Mouse (Mus musculus) midbrain, embryonic 14.5 days (tissue): ENCODE results near the gene Eloa. TPM values are rescaled to one million over a fixed set of nuclear protein-coding genes. Genes with fewer than 3 reads are reported as not detected.
A peak's percentile ranks its signal among the peaks of the same experiment; 100 is the strongest.

Source experiments
- ATAC-seq: fragments of 200-750 bp; cut with Nextera tagmentation; 2 replicates; pipeline ENCODE4 v1.8.0; 2017; ENCODE audit warnings: moderate number of reproducible peaks, moderate library complexity; ENCODE audit not compliant: low FRiP score, low TSS enrichment
- DNase-seq: peaks from one replicate; pipeline ENCODE4 v3.0.0-alpha.2; 2015
- H3K27ac ChIP-seq: fragments of 300-500 bp; sonication (generic); replicated peaks from 2 replicates; pipeline ENCODE4 v1.5.1; 2014; ENCODE audit warnings: mild to moderate bottlenecking, low read depth, low read length, moderate library complexity
- H3K27me3 ChIP-seq: fragments of 300-500 bp; sonication (generic); 2 replicates; pipeline ENCODE4 v1.6.1; 2014; ENCODE audit warnings: low read length, control low read depth, mixed read lengths; ENCODE audit not compliant: control insufficient read depth, insufficient read depth
- H3K36me3 ChIP-seq: fragments of 300-500 bp; sonication (generic); 2 replicates; pipeline ENCODE4 v1.6.1; 2014; ENCODE audit warnings: low read length, control low read depth; ENCODE audit not compliant: control insufficient read depth, insufficient read depth
- H3K4me1 ChIP-seq: fragments of 300-500 bp; sonication (generic); 2 replicates; pipeline ENCODE4 v1.6.1; 2014; ENCODE audit warnings: mild to moderate bottlenecking, antibody characterized with exemption, low read length, control low read depth; ENCODE audit not compliant: control insufficient read depth, insufficient read depth
- H3K4me2 ChIP-seq: fragments of 300-500 bp; sonication (generic); 2 replicates; pipeline ENCODE4 v1.6.1; 2014; ENCODE audit warnings: mild to moderate bottlenecking, low read length, moderate library complexity
- H3K4me3 ChIP-seq: fragments of 300-500 bp; sonication (generic); replicated peaks from 2 replicates; pipeline ENCODE4 v1.5.1; 2014; ENCODE audit warnings: low read depth, low read length
- H3K9ac ChIP-seq: fragments of 300-500 bp; sonication (generic); replicated peaks from 2 replicates; pipeline ENCODE4 v1.6.1; 2014; ENCODE audit warnings: mild to moderate bottlenecking, low read length, moderate library complexity
- H3K9me3 ChIP-seq: fragments of 300-500 bp; sonication (generic); 2 replicates; pipeline ENCODE4 v1.6.1; 2016; ENCODE audit warnings: low read length, control low read depth, mixed read lengths; ENCODE audit not compliant: control insufficient read depth
- WGBS: fragments of 180-500 bp; shearing (Covaris S2); extraction: QIAGEN DNeasy Blood & Tissue Kit; methylation state at CpG from one replicate; pipeline ENCODE4 v1.1.7; 2014; 5-methylcytosine and 5-hydroxymethylcytosine counted together
- polyA plus RNA-seq: library from polyadenylated mRNA; unstranded; fragments of >200 nt; fragmentation: Nextera tagmentation; extraction: Ambion mirVana; gene quantifications from 2 replicates; pipeline ENCODE4 v1.2.1, GENCODE M21; 2014

Eloa gene
- polyA plus RNA-seq, 1 experiment from 2014 or later: 33.8 TPM

DNA sequence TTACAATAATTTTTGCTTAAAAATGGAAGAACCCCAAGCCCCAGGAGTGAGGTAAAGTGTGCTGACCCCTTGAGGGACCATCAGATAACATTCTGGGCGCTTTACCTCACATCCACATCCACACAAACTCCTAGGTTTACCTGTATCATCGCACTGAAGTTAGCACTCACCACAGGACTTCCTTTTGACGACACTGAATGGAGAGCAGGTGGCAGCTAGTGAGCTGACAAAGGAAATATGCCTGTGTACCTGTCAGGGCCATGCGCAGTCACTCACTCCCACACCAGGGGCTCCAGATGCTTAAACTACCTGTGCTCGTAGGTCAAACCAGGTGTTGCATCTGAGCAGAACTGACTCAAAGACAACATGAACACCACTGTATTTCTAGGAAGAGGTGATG, 23.5 kb upstream of the Eloa start:
- DNase-seq: no peak
- H3K9ac ChIP-seq: no peak overlapping the region
- no peaks in the 10 kb centered on the region for H3K27me3 ChIP-seq
- no peaks in the 10 kb centered on the region for H3K4me1 ChIP-seq
- no peak overlapping the region for H3K4me2 ChIP-seq
- no peak for ATAC-seq
- H3K4me3 ChIP-seq: no peak overlapping the region
- WGBS: 89% methylated on average over 5 of the region's 5 CpGs
- H3K27ac ChIP-seq: no peak overlapping the region
- peaks cover 56% of the 10 kb centered on the region for H3K36me3 ChIP-seq
- H3K9me3 ChIP-seq: no peaks in the 10 kb centered on the region

DNA sequence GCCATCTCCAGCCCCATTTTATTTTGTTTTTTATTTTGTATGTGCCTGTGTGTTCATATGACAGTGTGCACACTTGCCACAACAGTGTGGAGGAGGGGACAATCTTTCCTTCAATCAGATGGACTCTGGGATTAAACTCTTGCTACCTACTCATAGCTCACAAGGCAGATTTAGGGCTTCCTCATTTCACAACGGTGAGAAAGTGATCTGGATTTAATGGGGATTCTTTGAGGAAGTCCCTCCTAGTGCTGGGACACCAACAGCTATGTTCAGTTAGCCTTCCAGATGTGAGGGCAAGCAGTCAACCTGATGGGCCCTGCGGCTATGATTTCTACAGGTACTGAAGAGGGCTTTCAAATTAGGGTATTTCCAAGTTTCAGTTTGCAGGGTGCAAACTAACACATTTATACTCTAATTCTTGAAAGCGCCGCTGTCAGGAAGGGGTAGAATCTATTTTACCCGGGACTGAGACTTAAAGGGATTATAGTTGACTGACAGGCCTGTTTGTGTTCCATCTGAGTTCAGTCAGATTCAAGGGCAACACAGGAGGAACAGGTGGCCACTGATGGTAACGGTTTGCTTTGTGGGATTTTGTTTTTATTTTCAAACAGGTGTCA, 22.3 kb upstream of the Eloa start:
- no peak overlapping the region for H3K9ac ChIP-seq
- H3K27ac ChIP-seq: no peak overlapping the region
- no peaks in the 10 kb centered on the region for H3K27me3 ChIP-seq
- WGBS: 55% methylated on average over 6 of the region's 6 CpGs
- ATAC-seq: no peak
- no peak for DNase-seq
- H3K4me2 ChIP-seq: no peak overlapping the region
- H3K4me3 ChIP-seq: no peak overlapping the region
- H3K36me3 ChIP-seq: peaks cover 44% of the 10 kb centered on the region
- no peaks in the 10 kb centered on the region for H3K4me1 ChIP-seq
- H3K9me3 ChIP-seq: no peaks in the 10 kb centered on the region

GRCm38 (mm10) chr4:136035078-136035477, 13.5 kb upstream of the Eloa start:
- H3K27me3 ChIP-seq: no peaks in the 10 kb centered on the region
- H3K4me2 ChIP-seq: no peak overlapping the region
- 51% methylated on average over 4 of the region's 4 CpGs for WGBS
- H3K9ac ChIP-seq: no peak overlapping the region
- H3K9me3 ChIP-seq: no peaks in the 10 kb centered on the region
- peaks cover 3% of the 10 kb centered on the region for H3K4me1 ChIP-seq
- no peak overlapping the region for H3K27ac ChIP-seq
- DNase-seq (no peak), ATAC-seq (no peak)
- no peaks in the 10 kb centered on the region for H3K36me3 ChIP-seq
- H3K4me3 ChIP-seq: no peak overlapping the region

GRCm38 (mm10) chr4:136033231-136033630, 11.7 kb upstream of the Eloa start:
- no peaks in the 10 kb centered on the region for H3K36me3 ChIP-seq
- 83% methylated on average over 1 of the region's 1 CpGs for WGBS

DNA sequence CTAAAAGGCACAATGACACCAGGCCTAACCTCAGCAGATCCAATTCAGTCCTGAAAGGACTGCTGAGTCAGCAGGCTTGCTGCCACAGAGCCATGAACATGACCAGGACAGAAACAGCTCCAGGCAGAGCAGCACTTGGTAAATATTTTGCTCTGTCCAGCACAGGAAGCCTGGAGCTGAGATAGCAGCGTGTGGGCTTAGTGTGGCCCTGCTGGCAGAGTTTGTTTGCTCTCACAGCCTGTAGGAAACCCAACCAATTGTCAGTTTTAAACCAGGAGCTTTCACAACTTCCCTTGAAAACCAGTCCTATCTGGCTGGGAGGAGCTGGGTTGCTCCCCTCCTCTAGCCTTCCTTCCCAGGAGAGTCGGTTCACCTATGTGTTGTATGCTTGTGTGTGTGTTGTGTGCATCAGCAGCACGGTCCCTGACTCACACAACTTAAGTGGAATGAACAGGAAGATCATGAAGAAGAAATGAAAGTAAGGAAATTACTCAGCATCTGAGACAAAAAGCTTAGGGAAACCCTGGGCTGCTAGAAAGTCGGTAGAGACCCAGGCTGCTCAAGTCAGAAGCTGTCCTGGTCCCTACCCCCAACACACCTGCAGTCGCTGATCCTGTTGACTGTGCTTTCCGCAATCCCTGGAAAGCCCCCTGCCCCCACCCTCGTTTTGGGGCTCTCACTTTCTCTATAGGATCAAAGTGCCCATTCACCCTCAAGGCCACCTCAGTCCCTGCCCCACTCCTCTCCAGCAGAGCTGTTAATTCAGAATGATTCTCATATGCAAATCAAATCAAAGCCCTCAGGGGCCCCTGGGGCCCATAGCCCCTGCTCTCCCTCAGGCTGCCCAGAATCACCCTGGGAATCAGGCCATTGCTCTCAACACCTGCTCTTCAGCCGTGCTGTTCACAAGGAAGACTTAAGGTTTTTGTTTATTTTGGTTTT, 9.7 kb upstream of the Eloa start:
- Histone ChIP-seq H3K9me3 (no peaks in the 10 kb centered on the region), H3K27me3 (no peaks in the 10 kb centered on the region), H3K4me2 (no peak overlapping the region; the same call in 1 of the 2 replicates), H3K4me1 (peaks cover 3% of the 10 kb centered on the region), H3K9ac (no peak overlapping the region), H3K27ac (no peak overlapping the region), H3K4me3 (no peak overlapping the region), H3K36me3 (no peaks in the 10 kb centered on the region)
- WGBS: 7% methylated on average over 8 of the region's 8 CpGs
- ATAC-seq (no peak), DNase-seq (peak; percentile 19)

More at GRCm38 (mm10) chr4:136033231-136033630, 11.7 kb upstream of the Eloa start:
- Histone ChIP-seq H3K27ac (no peak overlapping the region), H3K9me3 (no peaks in the 10 kb centered on the region), H3K4me3 (no peak overlapping the region), H3K9ac (no peak overlapping the region), H3K4me2 (no peak overlapping the region), H3K4me1 (peaks cover 3% of the 10 kb centered on the region), H3K27me3 (no peaks in the 10 kb centered on the region)
- DNase-seq: no peak
- no peak for ATAC-seq

GRCm38 (mm10) chr4:136028689-136029088, 7.1 kb upstream of the Eloa start:
- WGBS: 91% methylated on average over 5 of the region's 5 CpGs
- no peaks in the 10 kb centered on the region for H3K27me3 ChIP-seq
- no peaks in the 10 kb centered on the region for H3K36me3 ChIP-seq
- no peak overlapping the region for H3K27ac ChIP-seq
- peaks cover 3% of the 10 kb centered on the region for H3K4me1 ChIP-seq
- no peak overlapping the region for H3K4me3 ChIP-seq
- no peak overlapping the region for H3K4me2 ChIP-seq
- no peak overlapping the region for H3K9ac ChIP-seq
- ATAC-seq (no peak), DNase-seq (no peak)
- no peaks in the 10 kb centered on the region for H3K9me3 ChIP-seq

DNA sequence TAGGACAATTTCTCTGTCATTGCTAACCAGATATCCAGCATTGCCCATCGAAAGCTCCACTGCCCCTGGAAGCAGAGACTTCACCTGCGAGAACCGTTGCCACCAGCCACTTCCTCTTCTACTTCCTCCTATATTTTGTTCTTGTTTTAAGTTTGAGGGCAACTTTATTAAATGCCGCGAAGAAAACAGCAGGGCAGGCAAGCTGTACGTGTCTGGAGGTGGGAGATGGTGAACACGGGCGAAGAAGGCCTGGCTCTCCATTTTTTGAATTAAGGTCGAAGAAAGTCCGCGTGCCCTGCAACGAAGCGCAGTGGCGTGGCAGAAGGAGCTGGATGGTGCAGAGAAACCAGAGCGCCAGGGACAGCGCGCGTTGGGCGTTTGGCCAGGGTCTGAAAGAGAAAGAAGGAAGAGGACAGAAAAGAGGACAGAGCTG, 6.6 kb upstream of the Eloa start:
- DNase-seq: no peak
- peaks cover 3% of the 10 kb centered on the region for H3K4me1 ChIP-seq
- no peaks in the 10 kb centered on the region for H3K27me3 ChIP-seq
- no peak overlapping the region for H3K27ac ChIP-seq
- WGBS: 87% methylated on average over 19 of the region's 19 CpGs
- H3K9me3 ChIP-seq: no peaks in the 10 kb centered on the region
- no peaks in the 10 kb centered on the region for H3K36me3 ChIP-seq
- H3K9ac ChIP-seq: no peak overlapping the region
- no peak overlapping the region for H3K4me3 ChIP-seq
- no peak for ATAC-seq
- no peak overlapping the region for H3K4me2 ChIP-seq

DNA sequence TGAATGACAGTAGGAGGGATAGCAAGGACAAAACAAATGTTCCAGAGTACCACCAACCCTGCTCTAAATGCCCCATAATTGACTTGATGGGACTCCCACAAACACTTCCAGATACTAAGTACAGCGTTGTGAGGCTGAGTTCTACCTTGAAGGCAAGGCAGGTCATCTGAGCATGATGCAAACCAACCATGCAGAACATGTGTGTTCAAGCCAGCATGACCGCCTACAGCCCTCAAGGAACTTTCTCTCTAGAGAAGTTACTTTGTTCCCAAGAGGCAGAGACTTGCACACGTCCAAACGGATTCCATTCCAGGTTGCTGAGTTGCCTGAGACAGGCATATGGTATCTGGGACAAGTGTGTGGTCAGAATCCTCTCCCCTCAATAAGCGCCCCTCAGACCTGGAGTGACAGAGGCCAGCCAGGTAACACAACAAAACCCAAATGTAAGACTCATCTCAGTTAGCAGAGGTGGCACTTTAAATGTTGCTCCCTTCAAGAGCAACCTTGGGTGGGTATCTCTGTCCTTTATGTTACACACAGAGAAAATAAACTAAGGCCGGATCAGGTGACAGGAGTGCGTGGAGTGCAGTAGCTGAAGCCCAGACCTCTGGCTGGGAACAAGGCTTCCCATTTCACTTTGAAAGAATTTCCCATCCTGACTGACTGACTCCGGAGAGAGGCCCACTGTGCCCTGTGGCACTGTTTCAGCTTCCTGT, 6.0 kb upstream of the Eloa start:
- no peak overlapping the region for H3K4me3 ChIP-seq
- no peaks in the 10 kb centered on the region for H3K9me3 ChIP-seq
- H3K27ac ChIP-seq: no peak overlapping the region
- H3K27me3 ChIP-seq: no peaks in the 10 kb centered on the region
- WGBS: 81% methylated on average over 8 of the region's 8 CpGs
- no peak overlapping the region for H3K9ac ChIP-seq
- peaks cover 3% of the 10 kb centered on the region for H3K4me1 ChIP-seq
- no peaks in the 10 kb centered on the region for H3K36me3 ChIP-seq
- no peak for DNase-seq
- no peak overlapping the region for H3K4me2 ChIP-seq
- ATAC-seq: no peak
